Mouse (Mus musculus): Measurements from ENCODE around the gene Klf17.

DNA sequence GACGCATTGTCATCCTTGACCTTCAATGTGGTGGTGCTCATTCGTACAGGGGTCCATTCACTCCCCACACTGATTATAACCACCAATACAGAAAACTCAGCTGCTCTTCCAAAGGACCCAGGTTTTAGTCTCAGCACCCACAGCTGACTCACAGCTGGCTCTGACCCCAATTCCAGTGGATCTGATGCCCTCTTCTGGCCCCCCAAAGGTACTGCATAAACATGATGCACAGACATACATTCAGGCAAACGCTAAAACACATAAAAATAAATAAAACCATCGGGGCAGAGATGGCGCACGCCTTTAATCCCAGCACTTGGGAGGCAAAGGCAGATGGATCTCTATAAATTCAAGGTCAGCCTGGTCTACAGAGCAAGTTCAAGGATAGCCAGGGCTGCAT lies 34.5 kb upstream of the Klf17 start:
- no peak for TF ChIP-seq CTCF (IDR thresholded peaks at IDR 0.05; ENCODE audit: borderline replicate concordance, insufficient read depth, low read depth, low read length)
- TF ChIP-seq POLR2A (IDR thresholded peaks at IDR 0.05; ENCODE audit: borderline replicate concordance, insufficient read depth, low read length), result no peak

All from cerebellum, adult 2 months (tissue).